Mouse (Mus musculus): ENCODE results near the gene Npepps. TPM values are rescaled to one million over a fixed set of nuclear protein-coding genes. Genes with fewer than 3 reads are reported as not detected.
"Not testable (repeated sequence)": the region's sequence is repeated elsewhere in the genome, so short reads cannot be mapped to it uniquely, and the experiment has no call there.

Npepps gene
- total and polyA plus RNA-seq, 2 experiments from 2014 or later = 52.5 to 109 TPM

GRCm38 (mm10) chr11:97279040-97279404 lies 1.4 kb downstream of the Npepps start:
- H3K27me3 ChIP-seq (ENCODE audit: insufficient read depth, low read length) = no peaks in the 10 kb centered on the region
- DNase-seq (ENCODE audit: low spot score) (no peak), ATAC-seq (ENCODE audit: low FRiP score) (no peak)
- peak overlapping the region; percentile 52 for H3K4me2 ChIP-seq (ENCODE audit: low read depth, low read length, poor library complexity, severe bottlenecking)
- WGBS = 13% methylated on average over 11 of the region's 11 CpGs
- H3K27ac ChIP-seq (ENCODE audit: low read depth, low read length) = peak overlapping the region; percentile 100
- H3K4me1 ChIP-seq (ENCODE audit: insufficient read depth, low read length) = peaks cover 9% of the 10 kb centered on the region
- no peaks in the 10 kb centered on the region for H3K36me3 ChIP-seq (ENCODE audit: insufficient read depth, low read length)
- no peaks in the 10 kb centered on the region for H3K9me3 ChIP-seq (ENCODE audit: low read length)
- H3K9ac ChIP-seq (replicated peaks; ENCODE audit: low read length, poor library complexity, severe bottlenecking) = peak overlapping the region; percentile 100
- TF ChIP-seq CTCF (IDR thresholded peaks at IDR 0.05) = no peak
- peak overlapping the region; percentile 100 for H3K4me3 ChIP-seq (ENCODE audit: low read depth, low read length)

DNA sequence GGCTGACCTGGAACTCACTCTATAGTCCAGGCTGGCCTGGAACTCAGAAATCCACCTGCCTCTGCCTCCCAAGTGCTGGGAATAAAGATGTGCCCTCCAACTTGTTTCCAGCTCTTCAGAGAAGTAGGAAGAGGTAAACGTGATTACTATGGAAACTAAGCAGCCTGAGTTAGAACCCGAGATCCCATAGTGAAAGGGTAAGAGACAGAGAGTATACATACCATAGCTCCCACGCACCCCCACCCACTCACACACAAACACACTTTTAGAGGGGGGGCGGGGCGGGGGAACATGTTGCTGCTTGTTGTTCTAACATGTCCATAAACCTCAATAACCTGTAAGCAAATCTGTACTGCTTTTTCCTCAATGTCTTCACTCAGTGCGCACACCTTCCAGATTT lies 2.0 kb downstream of the Npepps start:
- WGBS = 76% methylated on average over 6 of the region's 6 CpGs
- DNase-seq (ENCODE audit: low spot score) (no peak), ATAC-seq (ENCODE audit: low FRiP score) (no peak)
- H3K4me3 ChIP-seq (ENCODE audit: low read depth, low read length) = peak overlapping the region; percentile 100
- no peaks in the 10 kb centered on the region for H3K27me3 ChIP-seq (ENCODE audit: insufficient read depth, low read length)
- peak overlapping the region; percentile 52 for H3K4me2 ChIP-seq (ENCODE audit: low read depth, low read length, poor library complexity, severe bottlenecking)
- H3K27ac ChIP-seq (ENCODE audit: low read depth, low read length) = no peak overlapping the region
- no peaks in the 10 kb centered on the region for H3K9me3 ChIP-seq (ENCODE audit: low read length)
- no peaks in the 10 kb centered on the region for H3K36me3 ChIP-seq (ENCODE audit: insufficient read depth, low read length)
- peaks cover 9% of the 10 kb centered on the region for H3K4me1 ChIP-seq (ENCODE audit: insufficient read depth, low read length)
- no peak for TF ChIP-seq CTCF (IDR thresholded peaks at IDR 0.05)
- H3K9ac ChIP-seq (replicated peaks; ENCODE audit: low read length, poor library complexity, severe bottlenecking) = peak overlapping the region; percentile 100; the same call in 1 of the 2 replicates

DNA sequence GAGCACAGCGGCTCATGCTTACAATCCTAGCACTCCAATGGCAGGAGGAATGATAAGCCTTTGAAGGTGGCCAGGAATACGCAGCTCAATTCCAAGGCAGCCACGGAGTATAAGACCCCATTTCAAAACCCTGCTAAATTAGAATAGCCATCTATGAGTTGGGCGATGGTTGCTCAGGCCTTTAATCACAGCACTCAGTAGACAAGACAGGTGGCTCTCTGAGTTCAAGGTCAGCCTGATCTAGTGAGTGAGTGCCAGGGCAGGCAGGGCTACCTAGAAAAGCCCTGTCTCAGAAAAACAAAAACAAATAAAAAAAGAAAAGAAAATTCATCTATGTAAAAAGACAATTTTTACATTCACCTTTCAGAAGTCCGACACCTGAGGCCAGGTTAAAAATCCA lies 3.3 kb downstream of the Npepps start:
- Histone ChIP-seq H3K27me3 (ENCODE audit: insufficient read depth, low read length) (no peaks in the 10 kb centered on the region), H3K36me3 (ENCODE audit: insufficient read depth, low read length) (no peaks in the 10 kb centered on the region), H3K9me3 (ENCODE audit: low read length) (no peaks in the 10 kb centered on the region), H3K4me1 (ENCODE audit: insufficient read depth, low read length) (peaks cover 9% of the 10 kb centered on the region), H3K27ac (ENCODE audit: low read depth, low read length) (no peak overlapping the region), H3K4me2 (ENCODE audit: low read depth, low read length, poor library complexity, severe bottlenecking) (no peak overlapping the region), H3K9ac (replicated peaks; ENCODE audit: low read length, poor library complexity, severe bottlenecking) (no peak overlapping the region), H3K4me3 (ENCODE audit: low read depth, low read length) (no peak overlapping the region)
- DNase-seq (ENCODE audit: low spot score) (no peak), ATAC-seq (ENCODE audit: low FRiP score) (no peak)
- no peak for TF ChIP-seq CTCF (IDR thresholded peaks at IDR 0.05)
- WGBS = 76% methylated on average over 5 of the region's 5 CpGs

GRCm38 (mm10) chr11:97276019-97276418 lies 4.4 kb downstream of the Npepps start:
- Histone ChIP-seq H3K4me3 (ENCODE audit: low read depth, low read length) (no peak overlapping the region), H3K9ac (replicated peaks; ENCODE audit: low read length, poor library complexity, severe bottlenecking) (no peak overlapping the region), H3K4me2 (ENCODE audit: low read depth, low read length, poor library complexity, severe bottlenecking) (no peak overlapping the region), H3K4me1 (ENCODE audit: insufficient read depth, low read length) (peaks cover 9% of the 10 kb centered on the region), H3K36me3 (ENCODE audit: insufficient read depth, low read length) (no peaks in the 10 kb centered on the region), H3K9me3 (ENCODE audit: low read length) (no peaks in the 10 kb centered on the region), H3K27ac (ENCODE audit: low read depth, low read length) (no peak overlapping the region), H3K27me3 (ENCODE audit: insufficient read depth, low read length) (no peaks in the 10 kb centered on the region)
- no peak for TF ChIP-seq CTCF (IDR thresholded peaks at IDR 0.05)
- DNase-seq (ENCODE audit: low spot score) (no peak), ATAC-seq (ENCODE audit: low FRiP score) (no peak)
- 21% methylated on average over 1 of the region's 1 CpGs for WGBS

DNA sequence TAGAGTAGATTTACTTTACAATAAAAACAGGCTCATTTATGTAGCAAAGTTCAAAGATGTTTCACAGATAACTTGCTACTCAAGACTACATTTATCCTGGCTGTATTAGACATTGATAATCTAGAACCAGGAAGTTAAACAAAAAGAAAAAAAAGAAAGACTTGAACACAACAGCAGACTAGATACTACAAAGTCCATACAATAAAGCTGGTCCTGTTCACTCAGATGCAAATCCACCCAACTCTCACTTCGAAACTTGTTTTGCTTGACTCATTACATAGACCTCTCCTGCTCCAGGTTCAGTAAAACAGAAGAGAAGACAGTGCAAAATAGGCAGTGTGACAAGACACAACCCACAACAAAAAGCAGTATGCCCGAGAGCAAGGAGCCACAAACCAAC lies 5.1 kb downstream of the Npepps start:
- H3K4me2 ChIP-seq (ENCODE audit: low read depth, low read length, poor library complexity, severe bottlenecking) = no peak overlapping the region
- no peaks in the 10 kb centered on the region for H3K27me3 ChIP-seq (ENCODE audit: insufficient read depth, low read length)
- no peak overlapping the region for H3K27ac ChIP-seq (ENCODE audit: low read depth, low read length)
- no peak for DNase-seq (ENCODE audit: low spot score)
- TF ChIP-seq CTCF (IDR thresholded peaks at IDR 0.05) = no peak
- peaks cover 9% of the 10 kb centered on the region for H3K4me1 ChIP-seq (ENCODE audit: insufficient read depth, low read length)
- H3K4me3 ChIP-seq (ENCODE audit: low read depth, low read length) = no peak overlapping the region
- no peak for ATAC-seq (ENCODE audit: low FRiP score)
- H3K9me3 ChIP-seq (ENCODE audit: low read length) = no peaks in the 10 kb centered on the region
- 91% methylated on average over 2 of the region's 2 CpGs for WGBS
- H3K9ac ChIP-seq (replicated peaks; ENCODE audit: low read length, poor library complexity, severe bottlenecking) = no peak overlapping the region
- H3K36me3 ChIP-seq (ENCODE audit: insufficient read depth, low read length) = no peaks in the 10 kb centered on the region

GRCm38 (mm10) chr11:97274947-97275346 lies 5.5 kb downstream of the Npepps start:
- WGBS = 97% methylated on average over 6 of the region's 6 CpGs

More at GRCm38 (mm10) chr11:97274947-97275346, 5.5 kb downstream of the Npepps start:
- H3K4me2 ChIP-seq (ENCODE audit: low read depth, low read length, poor library complexity, severe bottlenecking); H3K9me3 ChIP-seq (ENCODE audit: low read length); H3K27ac ChIP-seq (ENCODE audit: low read depth, low read length); H3K4me3 ChIP-seq (ENCODE audit: low read depth, low read length); H3K27me3 ChIP-seq (ENCODE audit: insufficient read depth, low read length); H3K36me3 ChIP-seq (ENCODE audit: insufficient read depth, low read length); DNase-seq (ENCODE audit: low spot score); H3K9ac ChIP-seq (replicated peaks; ENCODE audit: low read length, poor library complexity, severe bottlenecking); H3K4me1 ChIP-seq (ENCODE audit: insufficient read depth, low read length); ATAC-seq (ENCODE audit: low FRiP score): not testable (repeated sequence)

Measured in midbrain, postnatal 0 days (tissue).